Mouse (Mus musculus) heart, embryonic 12.5 days (tissue): ENCODE results near the gene Olfr1371. TPM values are rescaled to one million over a fixed set of nuclear protein-coding genes. Genes with fewer than 3 reads are reported as not detected.

Experiments
- polyA plus RNA-seq: library from polyadenylated mRNA; unstranded; fragments of >200 nt; fragmentation: Nextera tagmentation; extraction: Ambion mirVana; gene quantifications from 2 replicates; pipeline ENCODE4 v1.2.1, GENCODE M21; 2016

Olfr1371 gene
- polyA plus RNA-seq, 1 experiment from 2014 or later: not detected

Other genes starting within 250 kb of the Olfr1371 start
- 70.8 and 73.4 TPM in 2 replicates for gene Cdkn2aipnl, start 246.3 kb downstream of the Olfr1371 start, polyA plus RNA-seq
- 263 and 265 TPM in 2 replicates for gene Ube2b, start 213.2 kb downstream of the Olfr1371 start, polyA plus RNA-seq
- gene Cdkl3, start 209.8 kb downstream of the Olfr1371 start, polyA plus RNA-seq: 8.5 and 9.4 TPM in 2 replicates
- gene Ppp2ca, start 115.3 kb downstream of the Olfr1371 start, polyA plus RNA-seq: 80.9 and 82.0 TPM in 2 replicates
- gene Olfr1373, start 68.5 kb downstream of the Olfr1371 start, polyA plus RNA-seq: not detected in 2 replicates
- 530 and 532 TPM in 2 replicates for gene Skp1a, start 18.0 kb upstream of the Olfr1371 start, polyA plus RNA-seq
- 6.3 and 6.5 TPM in 2 replicates for gene Tcf7, start 69.0 kb upstream of the Olfr1371 start, polyA plus RNA-seq
- 423 and 426 TPM in 2 replicates for gene Vdac1, start 146.9 kb upstream of the Olfr1371 start, polyA plus RNA-seq
- 234 and 246 TPM in 2 replicates for gene 9530068E07Rik, start 182.4 kb upstream of the Olfr1371 start, polyA plus RNA-seq